ENCODE assay signal across 8 mouse cellular contexts in genomic region chr7:104218701-104219569, GRCm38 (mm10). TPM values are rescaled to one million over a fixed set of nuclear protein-coding genes. Genes with fewer than 3 reads are reported as not detected.
A peak's percentile ranks its signal among the peaks of the same experiment; 100 is the strongest.
DNase-seq lines count a peak whose midpoint lies in the region; ATAC-seq and TF ChIP-seq lines count a peak whose summit lies in the region.

Trim6 (plus strand) TSS chr7:104218793.

- H3K27ac ChIP-seq in embryonic fibroblast, embryonic 13.5 days (ENCODE audit: insufficient read depth, low read length): peak within 1 kb of the TSS; percentile 14; the same call in 1 of the 2 replicates
- H3K27ac ChIP-seq in heart, embryonic 14.5 days (replicated peaks in 1 of 2; ENCODE audit: control insufficient read depth in 1 of 2, insufficient read depth in 1 of 2, low read depth in 2 of 2, low read length in 2 of 2): peak within 1 kb of the TSS; percentile 53 to 83
- H3K27ac ChIP-seq in kidney, postnatal 0 days: no peak within 1 kb of the TSS

- DNase-seq in 416B (ENCODE audit: low read depth): peak; percentile 64
- peak; percentile 90 for DNase-seq in adipocyte (ENCODE audit: low spot score)
- peak; percentile 58 for DNase-seq in kidney, postnatal 0 days (ENCODE audit: low spot score)
- DNase-seq in lung, postnatal 14 days: peak; percentile 84
- DNase-seq in ovary, postnatal 14 days (ENCODE audit: low spot score): peak; percentile 62

- H3K36me3 ChIP-seq in heart, embryonic 14.5 days (ENCODE audit: control insufficient read depth, insufficient read depth, low read length): no peaks in the 10 kb centered on the region
- no peaks in the 10 kb centered on the region for H3K36me3 ChIP-seq in kidney, postnatal 0 days (ENCODE audit: insufficient read depth, low read length)

- WGBS in heart, embryonic 14.5 days: 1% methylated on average over 37 of the region's 37 CpGs
- WGBS in kidney, postnatal 0 days: 2% methylated on average over 37 of the region's 37 CpGs

- TF ChIP-seq POLR2A in embryonic fibroblast, embryonic 13.5 days (IDR thresholded peaks at IDR 0.05; ENCODE audit: low read depth, low read length): peak; percentile 19; the same call in 1 of the 2 replicates

- no peaks in the 10 kb centered on the region for H3K4me1 ChIP-seq in embryonic fibroblast, embryonic 13.5 days (ENCODE audit: control insufficient read depth, insufficient read depth, low read length)
- peaks cover 0 to 5% of the 10 kb centered on the region in 2 experiments; a peak in 1 of 4 replicates for H3K4me1 ChIP-seq in heart, embryonic 14.5 days (ENCODE audit: control insufficient read depth in 2 of 2, insufficient read depth in 2 of 2, low read length in 2 of 2)
- no peaks in the 10 kb centered on the region for H3K4me1 ChIP-seq in kidney, postnatal 0 days (replicated peaks; ENCODE audit: insufficient read depth, low read length)

- H3K4me3 ChIP-seq in embryonic fibroblast, embryonic 13.5 days (ENCODE audit: insufficient read depth, low read length): peak within 1 kb of the TSS; percentile 42
- peak within 1 kb of the TSS; percentile 56 to 66 for H3K4me3 ChIP-seq in heart, embryonic 14.5 days (ENCODE audit: control insufficient read depth in 1 of 2, insufficient read depth in 1 of 2, low read depth in 1 of 2, low read length in 2 of 2)
- peak within 1 kb of the TSS; percentile 39 for H3K4me3 ChIP-seq in kidney, postnatal 0 days (replicated peaks; ENCODE audit: low read depth, low read length)

- ATAC-seq in heart, embryonic 14.5 days (ENCODE audit: insufficient number of reproducible peaks, insufficient read depth, low FRiP score, low read depth): peak; percentile 81
- ATAC-seq in kidney, postnatal 0 days (replicated peaks; ENCODE audit: low FRiP score, low read depth): peak; percentile 93
- ATAC-seq in activated CD4-positive, CD25-positive, alpha-beta regulatory T cell, adult 4 months: no peak

- peak within 1 kb of the TSS; percentile 75 for H3K9ac ChIP-seq in heart, embryonic 14.5 days (ENCODE audit: low read length)
- peak within 1 kb of the TSS; percentile 50 for H3K9ac ChIP-seq in kidney, postnatal 0 days (ENCODE audit: low read depth, low read length)

- H3K27me3 ChIP-seq in heart, embryonic 14.5 days (ENCODE audit: control insufficient read depth, insufficient read depth, low read length): no peaks in the 10 kb centered on the region
- H3K27me3 ChIP-seq in kidney, postnatal 0 days (ENCODE audit: insufficient read depth, low read length): no peaks in the 10 kb centered on the region

- peak within 1 kb of the TSS; percentile 80 for H3K4me2 ChIP-seq in heart, embryonic 14.5 days (ENCODE audit: low read length)
- H3K4me2 ChIP-seq in kidney, postnatal 0 days (ENCODE audit: low read length): peak within 1 kb of the TSS; percentile 65

- TF ChIP-seq CTCF in embryonic fibroblast, embryonic 13.5 days (IDR thresholded peaks at IDR 0.05; ENCODE audit: borderline replicate concordance, insufficient read depth, low read length): no peak
- no peak for TF ChIP-seq CTCF in kidney, postnatal 0 days (IDR thresholded peaks at IDR 0.05; ENCODE audit: low read depth)

- H3K9me3 ChIP-seq in heart, embryonic 14.5 days (ENCODE audit: control insufficient read depth, low read length): no peaks in the 10 kb centered on the region
- H3K9me3 ChIP-seq in kidney, postnatal 0 days (replicated peaks; ENCODE audit: low read length): no peaks in the 10 kb centered on the region

RNA-seq across cellular contexts. Expression of gene Trim6, which starts in this region (rescaled TPM):
- 0.67 and 1.4 TPM in 2 replicates for polyA plus RNA-seq in embryonic fibroblast, embryonic 13.5 days (2011; ENCODE audit: insufficient read length, low read depth, missing spikeins)
- polyA plus RNA-seq in heart, embryonic 14.5 days (2014; fragmentation: Nextera tagmentation; extraction: Ambion mirVana): 1.9 and 2.3 TPM in 2 replicates
- polyA plus RNA-seq in kidney, postnatal 0 days (2015; fragmentation: Nextera tagmentation; extraction: Ambion mirVana): 0.64 and 0.79 TPM in 2 replicates
- 1 to 10 TPM in 1 of 2 experiments, not detected in 1; 1.8 TPM for polyA plus RNA-seq in activated CD4-positive, CD25-positive, alpha-beta regulatory T cell, adult 4 months (2017; shearing (Covaris generic))

Comparison
In these comparisons a context has a peak if more than half of its experiments do, and no peak if none do; other contexts are left out.
1. Peak in DNase-seq, ATAC-seq, H3K4me3 ChIP-seq, H3K9ac ChIP-seq and H3K4me2 ChIP-seq in kidney, postnatal 0 days; RNA of the gene not detected or under 1 TPM.